Mouse (Mus musculus) gastrocnemius, postnatal 14 days (tissue): Measurements from ENCODE around the gene Bcl2l13. TPM values are rescaled to one million over a fixed set of nuclear protein-coding genes. Genes with fewer than 3 reads are reported as not detected.
"Not testable (repeated sequence)": the region's sequence is repeated elsewhere in the genome, so short reads cannot be mapped to it uniquely, and the experiment has no call there.

ENCODE experiments used
- DNase-seq: peaks from one replicate; pipeline ENCODE4 v3.0.0; 2021; ENCODE audit warnings: mixed read lengths
- intact Hi-C: fragments of 180-260 bp; cut with DNase I; formaldehyde crosslinking; loops from one replicate; pipeline ENCODE4 v1.15.1; 2025; ENCODE audit warnings: low total_unique reads
- total RNA-seq, 2 experiments: library from RNA; stranded (reverse); gene quantifications; 2 replicates each; pipeline ENCODE4 v1.2.3; 2021

The Bcl2l13 gene
- total RNA-seq, 2 experiments from 2014 or later, result 44.3 to 49.2 TPM

- intact Hi-C loops, result no loop called here
Measured at GRCm38 (mm10) chr6:120916074-120916971, 80.3 kb downstream of the Bcl2l13 start, which contains the start of gene Bid. Bid (minus strand) TSS chr6:120916853.

GRCm38 (mm10) chr6:120916972-120917881, 81.2 kb downstream of the Bcl2l13 start:
- intact Hi-C loops, DNase-seq: not testable (repeated sequence)

More at GRCm38 (mm10) chr6:120916074-120916971, 80.3 kb downstream of the Bcl2l13 start, which contains the start of gene Bid:
- DNase-seq, result peak; percentile 86

GRCm38 (mm10) chr6:120917975-120918374, 82.0 kb downstream of the Bcl2l13 start:
- DNase-seq, result no peak
- intact Hi-C loops, result no loop called here

GRCm38 (mm10) chr6:120924791-120925321, 88.8 kb downstream of the Bcl2l13 start:
- intact Hi-C loops, DNase-seq: not testable (repeated sequence)

GRCm38 (mm10) chr6:120926880-120927279, 90.9 kb downstream of the Bcl2l13 start:
- no peak for DNase-seq
- intact Hi-C loops, result no loop called here

- intact Hi-C loops, result no loop called here
- DNase-seq, result peak; percentile 35
Measured at GRCm38 (mm10) chr6:120927765-120928164, 91.8 kb downstream of the Bcl2l13 start.

- DNase-seq, result no peak
- intact Hi-C loops, result no loop called here
Measured at GRCm38 (mm10) chr6:120929421-120929820, 93.4 kb downstream of the Bcl2l13 start.

- intact Hi-C loops, result no loop called here
- no peak for DNase-seq
Measured at GRCm38 (mm10) chr6:120930450-120931306, 94.7 kb downstream of the Bcl2l13 start.

DNA sequence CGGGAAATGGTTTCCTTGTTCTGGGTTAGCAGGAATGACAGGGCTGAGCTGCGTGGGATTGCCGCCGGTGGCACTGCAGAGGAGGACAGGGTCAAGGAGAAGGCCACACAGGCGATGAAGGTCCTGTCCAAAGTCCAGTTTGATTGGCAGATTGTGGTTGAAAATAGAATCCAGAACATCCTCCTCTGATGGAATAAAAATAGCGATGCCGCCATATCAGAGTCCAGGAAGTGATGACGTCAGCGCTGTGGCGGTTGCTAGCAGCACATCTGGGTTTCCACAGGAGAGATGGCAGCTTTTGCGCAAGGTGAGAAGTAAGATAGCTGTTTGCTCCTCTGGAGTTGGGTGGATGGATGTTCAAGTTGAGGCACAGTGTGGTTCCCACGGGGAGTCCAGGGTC, 96.6 kb downstream of the Bcl2l13 start:
- intact Hi-C loops, result no loop called here
- DNase-seq, result no peak

- intact Hi-C loops, result no loop called here
- DNase-seq, result no peak
Measured at GRCm38 (mm10) chr6:120933670-120934069, 97.7 kb downstream of the Bcl2l13 start.

DNA sequence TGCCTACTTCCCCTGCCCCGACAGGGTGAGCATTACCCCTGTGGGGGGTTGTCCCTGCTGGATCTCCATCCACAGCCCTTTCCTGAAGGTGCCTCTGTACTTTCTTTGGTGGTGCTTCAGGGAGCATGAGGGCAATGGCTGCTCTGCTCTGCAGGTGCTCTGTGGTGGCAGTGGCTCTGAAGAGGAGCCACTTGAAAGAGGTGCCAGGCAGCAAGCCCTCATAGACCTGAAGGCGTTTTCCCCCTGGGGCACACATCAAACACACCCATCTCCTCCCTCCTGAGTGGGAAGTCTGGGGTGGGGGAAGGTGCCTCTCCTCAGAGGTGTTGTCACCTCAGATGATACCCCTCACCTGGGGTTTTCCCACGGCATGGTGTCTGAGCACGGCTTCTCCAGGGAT, 98.2 kb downstream of the Bcl2l13 start:
- DNase-seq, result no peak
- intact Hi-C loops, result no loop called here

GRCm38 (mm10) chr6:120937104-120937617, 101.1 kb downstream of the Bcl2l13 start:
- DNase-seq, result no peak
- intact Hi-C loops, result no loop called here

DNA sequence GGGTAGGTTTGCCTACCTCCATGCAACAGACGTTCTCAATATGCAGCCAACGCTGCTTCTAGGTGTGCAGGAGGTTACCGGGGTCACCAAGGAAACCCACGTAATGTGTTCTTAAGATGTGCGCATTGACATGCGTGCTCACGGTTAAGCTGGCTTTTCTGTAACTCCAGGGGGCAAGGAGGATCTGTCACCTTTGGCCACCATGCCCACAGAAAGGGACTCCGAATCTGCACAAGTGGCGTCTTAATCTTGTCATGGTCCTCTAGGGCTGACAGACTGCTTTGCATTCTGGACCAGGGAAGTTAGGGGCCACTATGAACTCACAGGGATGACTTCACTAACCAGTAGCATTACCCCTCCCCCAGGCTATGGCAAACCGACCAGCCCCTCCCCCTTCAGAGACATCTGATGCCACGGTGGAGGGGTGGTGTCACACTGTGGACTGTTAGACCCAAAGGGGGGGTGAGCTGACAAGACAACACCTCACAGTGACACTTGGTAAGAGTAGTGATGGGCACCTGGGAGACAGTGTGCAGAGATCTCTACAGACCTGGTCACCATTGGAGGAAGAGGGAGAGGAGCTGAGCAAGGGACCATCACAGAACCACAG, 102.1 kb downstream of the Bcl2l13 start:
- DNase-seq, result no peak
- intact Hi-C loops, result no loop called here

- intact Hi-C loops, result no loop called here
- DNase-seq, result no peak
Measured at GRCm38 (mm10) chr6:120938763-120939450, 102.9 kb downstream of the Bcl2l13 start.

GRCm38 (mm10) chr6:120939783-120940182, 103.8 kb downstream of the Bcl2l13 start:
- intact Hi-C loops, result no loop called here
- no peak for DNase-seq

DNA sequence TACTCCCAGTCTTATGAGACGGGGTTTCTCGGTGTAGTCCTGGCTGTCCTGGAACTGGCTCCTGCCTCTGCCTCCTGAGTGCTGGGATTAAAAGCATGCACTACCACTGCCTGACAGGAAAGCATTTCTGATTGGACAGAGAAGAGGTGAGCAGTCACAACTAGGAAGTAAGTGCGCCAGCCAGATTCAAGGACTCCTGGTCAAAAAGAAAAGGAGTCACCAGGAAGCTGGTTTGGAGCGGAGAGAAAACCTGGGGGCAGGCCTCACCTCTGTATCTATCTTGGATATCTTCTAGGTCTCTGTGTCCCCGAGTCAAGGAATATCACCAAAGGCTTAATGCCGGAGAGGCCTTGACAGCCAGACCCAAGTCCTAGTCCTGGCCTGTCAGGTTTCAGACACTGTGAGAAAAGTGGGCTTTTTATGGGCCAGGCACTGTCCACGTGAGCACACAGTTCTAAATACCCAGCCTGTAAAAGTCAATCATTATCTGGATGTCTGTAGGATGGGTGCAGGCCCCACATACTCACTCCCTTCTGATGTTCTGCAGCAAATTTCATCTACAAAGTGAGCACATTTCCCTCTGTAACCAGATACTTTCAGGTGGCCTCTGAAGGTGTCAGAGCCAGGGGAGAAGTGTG, 104.6 kb downstream of the Bcl2l13 start:
- DNase-seq, result no peak
- intact Hi-C loops, result no loop called here

- no peak for DNase-seq
- intact Hi-C loops, result no loop called here
Measured at GRCm38 (mm10) chr6:120941084-120941481, 105.1 kb downstream of the Bcl2l13 start.
